Mouse (Mus musculus): ENCODE results near the gene H2afy2. TPM values are rescaled to one million over a fixed set of nuclear protein-coding genes. Genes with fewer than 3 reads are reported as not detected.

Gene H2afy2
- total RNA-seq, 2 experiments from 2014 or later, result 22.7 to 23.8 TPM

DNA sequence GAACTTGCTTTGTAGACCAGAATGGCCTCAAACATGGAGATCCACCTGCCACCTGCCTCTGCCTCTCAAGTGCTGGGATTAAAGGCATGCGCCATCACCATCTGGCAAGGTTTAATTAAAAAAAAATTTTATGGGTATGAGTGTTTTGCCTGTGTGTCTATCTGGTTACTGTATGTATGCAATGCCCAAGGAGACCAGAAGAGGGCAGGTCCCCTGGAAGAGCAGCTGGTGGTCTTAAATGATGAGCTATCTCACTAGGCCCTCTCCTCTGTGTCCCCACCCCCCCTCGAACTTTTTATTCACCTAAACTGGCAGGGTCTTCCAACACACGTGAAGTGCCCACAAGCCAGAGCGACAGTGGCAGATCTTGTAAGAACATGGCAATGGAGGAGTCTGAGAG is 42.1 kb downstream of the H2afy2 start:
- DNase-seq (ENCODE audit: extremely low spot score in 1 of 2, low spot score in 2 of 2), result no peak
- intact Hi-C loops (cut with DNase I), result no loop called here
- Histone ChIP-seq H3K4me3 (no peak overlapping the region), H3K27ac (no peak overlapping the region)
- no peak; the same call in none of the 2 replicates for TF ChIP-seq CTCF (IDR thresholded peaks at IDR 0.05)

DNA sequence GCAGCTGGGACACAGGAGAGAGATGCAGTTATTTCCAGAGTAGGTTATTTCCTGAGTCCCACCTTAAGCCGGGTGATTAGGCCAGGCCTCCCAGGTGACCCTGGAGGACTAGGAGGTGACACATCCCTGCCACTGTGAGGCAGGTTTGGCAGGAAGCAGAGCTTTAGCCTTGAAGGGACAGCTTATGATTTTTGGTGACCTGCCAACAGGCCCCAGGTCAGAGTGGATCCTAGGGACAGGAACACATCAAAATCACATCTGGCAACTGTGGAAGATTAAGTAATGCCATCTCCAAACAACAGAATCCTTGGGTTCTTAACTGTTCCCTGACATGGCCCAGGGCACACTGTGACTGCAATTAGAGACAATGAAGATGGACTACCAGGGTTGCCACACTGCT is 42.6 kb downstream of the H2afy2 start:
- TF ChIP-seq CTCF (IDR thresholded peaks at IDR 0.05), result no peak
- intact Hi-C loops (cut with DNase I), result no loop called here
- DNase-seq (ENCODE audit: extremely low spot score in 1 of 2, low spot score in 2 of 2), result no peak
- Histone ChIP-seq H3K27ac (no peak overlapping the region), H3K4me3 (no peak overlapping the region)

DNA sequence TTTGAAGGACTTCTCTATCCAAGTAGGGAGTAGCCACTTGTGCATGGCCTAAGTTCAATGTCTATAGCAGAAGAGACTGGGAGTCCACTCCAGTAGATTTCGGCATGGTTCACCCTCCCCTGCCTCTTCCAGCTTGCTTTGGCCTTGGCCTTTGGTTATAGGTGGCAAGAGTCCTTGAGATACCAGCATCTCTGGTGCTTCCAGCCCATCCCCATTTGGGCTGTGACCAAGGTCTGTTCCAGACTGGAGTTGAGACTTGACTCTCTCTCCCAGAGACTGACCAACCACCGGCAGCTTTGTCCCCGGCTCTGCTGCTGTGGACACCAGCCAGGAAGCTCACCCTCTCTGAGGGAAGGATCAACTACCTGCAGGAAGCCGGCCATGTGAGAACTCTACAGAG is 45.8 kb downstream of the H2afy2 start:
- intact Hi-C loops (cut with DNase I), result no loop called here
- DNase-seq (ENCODE audit: extremely low spot score in 1 of 2, low spot score in 2 of 2), result no peak
- no peak overlapping the region for H3K4me3 ChIP-seq
- no peak for TF ChIP-seq CTCF (IDR thresholded peaks at IDR 0.05)
- H3K27ac ChIP-seq, result no peak overlapping the region

DNA sequence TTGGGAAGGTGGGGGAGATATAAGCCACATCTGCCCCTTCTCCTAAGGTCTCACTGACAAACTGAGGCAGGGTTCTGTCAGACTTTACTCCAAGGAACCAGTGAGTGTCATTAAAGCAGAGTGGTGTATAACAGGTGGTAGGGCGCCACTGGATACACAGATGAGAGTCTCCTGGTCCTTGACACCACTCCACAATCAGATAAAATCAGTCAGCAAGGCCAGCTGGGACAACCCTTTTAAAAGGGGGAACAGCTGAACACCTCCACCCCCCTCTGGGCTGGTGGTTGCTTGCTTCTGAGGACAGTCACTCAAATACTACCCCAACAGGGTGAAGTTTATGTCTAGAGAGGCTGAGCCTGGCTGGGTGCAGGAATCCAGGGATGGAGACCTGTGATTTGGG is 46.4 kb downstream of the H2afy2 start:
- Histone ChIP-seq H3K27ac (no peak overlapping the region), H3K4me3 (no peak overlapping the region)
- intact Hi-C loops (cut with DNase I), result no loop called here
- TF ChIP-seq CTCF (IDR thresholded peaks at IDR 0.05), result no peak
- DNase-seq (ENCODE audit: extremely low spot score in 1 of 2, low spot score in 2 of 2), result no peak

DNA sequence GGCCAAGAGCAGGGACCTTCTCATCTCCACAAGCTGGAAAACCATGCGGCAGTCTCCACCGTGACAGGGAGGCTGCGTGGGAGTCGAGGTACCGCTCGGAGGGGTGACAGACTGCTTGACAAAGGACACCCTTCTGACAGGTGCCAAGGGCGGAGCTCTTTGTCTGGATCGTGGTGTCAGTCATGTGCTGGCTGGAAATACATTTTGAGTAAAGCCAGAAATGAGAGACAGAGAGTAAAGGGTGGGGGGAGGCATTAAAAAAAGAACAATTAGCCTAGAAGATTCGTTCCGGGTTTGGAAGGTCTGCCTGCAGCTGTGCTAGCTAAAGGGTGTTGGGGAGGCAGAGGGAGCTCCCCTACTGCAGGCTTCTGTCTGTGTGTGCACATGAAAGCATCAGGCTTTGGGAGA is 47.3 kb downstream of the H2afy2 start:
- Histone ChIP-seq H3K4me3 (no peak overlapping the region), H3K27ac (no peak overlapping the region)
- TF ChIP-seq CTCF (IDR thresholded peaks at IDR 0.05), result no peak
- intact Hi-C loops (cut with DNase I), result no loop called here
- peak; percentile 24 to 51 for DNase-seq (ENCODE audit: extremely low spot score in 1 of 2, low spot score in 2 of 2)

DNA sequence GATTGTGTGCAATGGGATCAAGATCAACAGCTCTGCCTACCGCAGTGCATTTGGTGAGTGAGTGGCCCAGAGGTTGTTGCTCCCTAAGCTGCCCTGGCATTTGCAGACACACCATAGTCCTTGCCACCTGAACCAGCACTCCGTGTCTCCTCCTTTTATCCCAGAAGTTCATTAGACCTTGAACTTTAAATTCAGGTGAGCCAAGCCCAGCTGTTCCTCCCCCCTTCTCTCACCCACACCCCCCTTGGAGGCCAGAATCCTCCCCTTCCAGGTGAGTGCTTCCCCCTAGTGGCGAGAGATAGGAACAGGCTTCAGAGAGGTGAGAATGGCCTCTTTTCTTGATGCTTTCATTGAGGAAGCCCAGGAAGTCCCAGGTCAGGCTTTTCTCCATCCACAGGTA is 49.6 kb downstream of the H2afy2 start:
- intact Hi-C loops (cut with DNase I), result no loop called here
- H3K27ac ChIP-seq, result no peak overlapping the region
- no peak overlapping the region for H3K4me3 ChIP-seq
- TF ChIP-seq CTCF (IDR thresholded peaks at IDR 0.05), result peak; percentile 72
- no peak for DNase-seq (ENCODE audit: extremely low spot score in 1 of 2, low spot score in 2 of 2)

DNA sequence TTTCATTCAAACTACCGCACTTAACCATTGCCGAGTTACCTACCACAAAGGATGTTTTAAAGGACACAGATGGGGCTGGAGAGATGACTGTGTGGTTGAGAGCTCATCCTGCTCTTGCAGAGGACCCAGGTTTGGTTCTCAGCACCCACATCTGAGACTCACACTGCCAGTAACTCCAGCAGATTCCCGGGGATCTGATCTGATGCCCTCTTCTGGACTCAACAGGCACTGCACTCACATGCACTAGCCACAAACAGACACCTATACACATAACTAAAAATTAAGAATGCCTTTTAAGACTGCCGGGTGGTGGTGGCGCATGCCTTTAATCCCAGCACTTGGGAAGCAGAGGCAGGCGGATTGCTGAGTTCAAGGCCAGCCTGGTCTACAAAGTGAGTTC is 53.8 kb downstream of the H2afy2 start:
- no peak for TF ChIP-seq CTCF (IDR thresholded peaks at IDR 0.05)
- intact Hi-C loops (cut with DNase I), result no loop called here
- no peak for DNase-seq (ENCODE audit: extremely low spot score in 1 of 2, low spot score in 2 of 2)
- H3K27ac ChIP-seq, result no peak overlapping the region
- H3K4me3 ChIP-seq, result no peak overlapping the region

DNA sequence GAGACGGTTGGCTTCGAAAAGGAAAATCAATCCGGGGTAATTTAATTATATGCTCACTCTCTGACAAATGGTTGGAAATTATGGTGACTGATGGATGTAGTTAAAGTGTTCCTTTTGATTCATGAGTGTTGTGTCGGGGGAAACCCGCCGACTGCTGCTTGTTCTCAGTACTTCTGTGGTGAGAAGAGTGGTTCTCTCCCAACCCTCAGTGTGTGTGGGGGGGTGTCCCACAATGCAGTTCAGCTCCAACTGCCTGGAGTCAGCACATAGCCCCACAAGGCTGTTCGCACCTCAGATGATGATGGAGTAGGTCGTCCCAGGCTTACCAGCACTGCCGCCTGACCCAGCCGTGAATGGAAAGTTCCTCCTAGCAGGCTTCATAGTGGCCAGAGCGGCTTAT is 54.8 kb downstream of the H2afy2 start:
- intact Hi-C loops (cut with DNase I), result no loop called here
- no peak overlapping the region for H3K27ac ChIP-seq
- no peak overlapping the region for H3K4me3 ChIP-seq
- DNase-seq (ENCODE audit: extremely low spot score in 1 of 2, low spot score in 2 of 2), result no peak
- no peak for TF ChIP-seq CTCF (IDR thresholded peaks at IDR 0.05)

DNA sequence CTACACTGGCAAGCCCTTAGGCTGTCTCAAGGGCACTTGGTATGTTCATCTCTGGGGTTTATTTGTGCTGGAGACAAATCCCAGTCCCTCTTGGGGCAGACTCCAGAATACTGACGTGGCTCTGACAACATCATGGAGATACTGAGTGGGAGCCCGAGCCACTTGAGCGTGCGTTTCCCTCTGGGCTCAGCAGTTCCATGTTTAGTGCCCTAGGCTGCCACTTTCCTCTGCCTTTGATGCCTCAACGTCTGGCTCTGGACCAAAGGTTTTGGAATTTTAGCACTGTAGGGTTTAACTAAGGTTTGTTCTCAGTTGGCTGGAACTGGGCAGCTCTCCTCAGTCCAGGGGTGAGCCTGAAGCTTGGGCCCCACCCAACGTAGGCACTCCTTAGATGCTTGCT is 60.7 kb downstream of the H2afy2 start:
- no peak for TF ChIP-seq CTCF (IDR thresholded peaks at IDR 0.05)
- H3K4me3 ChIP-seq, result no peak overlapping the region
- DNase-seq (ENCODE audit: extremely low spot score in 1 of 2, low spot score in 2 of 2), result no peak
- no peak overlapping the region for H3K27ac ChIP-seq
- intact Hi-C loops (cut with DNase I), result no loop called here

DNA sequence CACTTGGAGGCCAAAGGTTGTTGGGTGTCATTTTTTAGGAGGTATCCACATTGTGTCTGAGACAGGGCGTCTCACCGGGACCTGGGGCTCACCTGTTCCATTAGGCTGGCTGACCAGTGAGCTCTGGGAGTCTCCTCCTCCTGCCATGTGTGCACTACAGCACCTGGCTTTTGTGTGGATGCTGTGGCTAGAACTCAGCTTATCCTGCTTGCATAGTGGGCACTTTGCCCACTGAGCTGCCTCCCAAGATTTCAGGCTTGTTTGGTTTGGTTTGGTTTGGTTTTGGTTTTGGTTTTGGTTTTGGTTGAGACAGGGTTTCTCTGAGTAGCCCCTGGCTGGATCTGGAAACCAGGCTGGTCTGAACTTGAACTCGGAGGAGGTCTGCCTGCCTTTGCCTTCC is 61.7 kb downstream of the H2afy2 start:
- intact Hi-C loops (cut with DNase I), result no loop called here
- TF ChIP-seq CTCF (IDR thresholded peaks at IDR 0.05), result no peak
- Histone ChIP-seq H3K27ac (no peak overlapping the region), H3K4me3 (no peak overlapping the region)
- no peak for DNase-seq (ENCODE audit: extremely low spot score in 1 of 2, low spot score in 2 of 2)

DNA sequence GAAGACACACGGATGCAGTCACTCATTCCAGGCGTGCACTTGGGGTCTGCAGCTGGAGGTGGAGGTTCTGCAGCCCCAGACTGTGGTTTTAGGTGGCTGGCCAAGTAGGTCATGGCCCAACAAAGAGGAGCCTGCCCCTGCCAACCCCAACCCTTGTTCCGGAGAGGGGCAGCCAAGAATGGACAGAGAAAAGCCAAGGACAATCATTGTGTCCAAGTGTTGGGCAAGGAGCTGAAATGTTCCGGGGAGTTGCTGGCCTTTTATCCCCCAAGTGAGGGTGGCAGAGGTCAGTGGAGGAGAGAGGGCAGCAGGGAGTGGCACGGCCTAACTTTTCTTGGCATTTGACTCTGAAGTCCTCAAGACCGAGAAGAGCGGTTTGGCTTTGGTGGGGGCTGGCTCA is 63.6 kb downstream of the H2afy2 start:
- intact Hi-C loops (cut with DNase I), result no loop called here
- no peak for TF ChIP-seq CTCF (IDR thresholded peaks at IDR 0.05)
- Histone ChIP-seq H3K27ac (no peak overlapping the region), H3K4me3 (no peak overlapping the region)
- no peak for DNase-seq (ENCODE audit: extremely low spot score in 1 of 2, low spot score in 2 of 2)

DNA sequence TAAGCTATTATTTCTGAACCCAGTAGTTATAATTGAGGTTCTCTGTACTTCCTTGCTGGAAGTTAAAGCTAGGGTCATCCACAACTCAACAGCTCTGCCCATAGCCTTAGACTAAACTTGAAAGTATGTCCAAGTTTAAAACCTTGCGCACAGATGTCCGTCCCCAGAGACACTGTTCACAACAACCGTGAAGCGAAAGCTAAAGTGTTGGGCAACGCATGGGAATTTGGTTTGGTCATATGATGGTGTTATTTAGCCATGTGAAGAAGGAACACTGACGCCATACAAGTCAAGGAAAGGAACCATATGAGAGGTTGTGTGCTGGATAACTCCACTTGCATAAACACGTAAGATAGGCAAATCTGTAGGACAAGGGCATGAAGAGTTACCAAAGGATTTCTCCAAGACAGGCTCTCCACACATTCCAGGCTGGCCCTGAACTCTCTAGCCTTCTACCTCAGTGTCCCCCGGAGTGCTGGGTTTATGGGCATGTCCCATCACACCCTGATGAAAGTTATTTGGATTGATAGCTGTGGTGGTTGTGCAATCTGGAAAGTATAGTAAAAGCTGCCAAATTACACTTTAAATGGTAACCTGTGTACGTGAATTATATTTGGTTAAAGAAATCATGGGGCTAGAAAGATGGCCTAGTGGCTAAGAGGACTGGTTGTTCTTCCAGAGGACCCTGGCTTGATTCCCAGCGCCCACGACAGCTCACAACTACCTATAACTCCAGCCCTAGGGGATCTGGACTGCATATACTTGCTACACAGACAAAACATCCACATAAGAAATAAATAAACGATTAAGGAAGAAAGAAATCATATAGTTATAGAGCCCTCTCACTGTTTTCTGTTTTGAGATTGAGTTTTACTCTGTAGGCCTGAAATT is 66.3 kb downstream of the H2afy2 start:
- TF ChIP-seq CTCF (IDR thresholded peaks at IDR 0.05), result no peak
- no peak overlapping the region for H3K4me3 ChIP-seq
- H3K27ac ChIP-seq, result no peak overlapping the region
- intact Hi-C loops (cut with DNase I), result no loop called here
- DNase-seq (ENCODE audit: extremely low spot score in 1 of 2, low spot score in 2 of 2), result no peak

All from left cerebral cortex, adult 2 months (tissue).